Mouse (Mus musculus) layer of hippocampus, adult 2 months (tissue): ENCODE measurements around the gene Ppib. TPM values are rescaled to one million over a fixed set of nuclear protein-coding genes. Genes with fewer than 3 reads are reported as not detected.

Source experiments
- DNase-seq, 2 experiments: peaks; one replicate each; pipeline ENCODE4 v3.0.0; 2022; ENCODE audit warnings: low spot score in 2 of 2
- H3K27ac ChIP-seq: fragments of 200-600 bp; 2 replicates; pipeline ENCODE4 v1.8.1; 2022
- H3K4me3 ChIP-seq: fragments of 200-600 bp; 2 replicates; pipeline ENCODE4 v1.8.1; 2022; ENCODE audit warnings: mild to moderate bottlenecking
- CTCF ChIP-seq: fragments of 200-600 bp; conservative IDR thresholded peaks from 2 replicates; pipeline ENCODE4 v1.8.1; 2022; ENCODE audit warnings: antibody characterized with exemption, mild to moderate bottlenecking, moderate library complexity
- total RNA-seq, 2 experiments: library from RNA; stranded (reverse); gene quantifications; 2 replicates each; pipeline ENCODE4 v1.2.3; 2021

Ppib gene
- total RNA-seq, 2 experiments from 2014 or later = 195 to 201 TPM

- no peak for TF ChIP-seq CTCF
- Histone ChIP-seq H3K27ac (no peak overlapping the region), H3K4me3 (no peak overlapping the region)
Observed at GRCm38 (mm10) chr9:66114341-66114740, 54.3 kb downstream of the Ppib start.

More at GRCm38 (mm10) chr9:66114341-66114740, 54.3 kb downstream of the Ppib start:
- no peak for DNase-seq

Other genes with a start within 250 kb of the Ppib start
- 10 to 100 TPM; 54.2 to 62.2 TPM for gene Zfp609, start 232.7 kb upstream of the Ppib start, total RNA-seq
- under 1 TPM; 0.64 to 0.97 TPM for gene Pclaf, start 170.0 kb upstream of the Ppib start, total RNA-seq
- 10 to 100 TPM; 39.0 to 41.2 TPM for gene Trip4, start 151.4 kb upstream of the Ppib start, total RNA-seq
- 10 to 100 TPM; 41.6 to 44.0 TPM for gene Csnk1g1, start 151.3 kb upstream of the Ppib start, total RNA-seq
- 1 to 10 TPM; 4.6 to 6.9 TPM for gene Snx22, start 9.5 kb downstream of the Ppib start, total RNA-seq
- gene Snx1, start 66.4 kb downstream of the Ppib start, total RNA-seq = 10 to 100 TPM; 85.5 to 86.1 TPM
- 10 to 100 TPM; 25.9 to 26.3 TPM for gene Ciao2a, start 66.4 kb downstream of the Ppib start, total RNA-seq
- gene Dapk2, start 98.0 kb downstream of the Ppib start, total RNA-seq = under 1 TPM; 0.47 to 0.61 TPM